Mouse (Mus musculus) E14TG2a.4 (cell line): ENCODE measurements around the gene Sgms1.
"Not testable (repeated sequence)": the region's sequence is repeated elsewhere in the genome, so short reads cannot be mapped to it uniquely, and the experiment has no call there.

Experiments
- H3K27me3 ChIP-seq: 2 replicates; pipeline ENCODE4 v1.6.1; 2014; ENCODE audit warnings: low read length, control low read depth; ENCODE audit not compliant: insufficient read depth
- H3K36me3 ChIP-seq: 2 replicates; pipeline ENCODE4 v1.6.1; 2014; ENCODE audit warnings: low read length, control low read depth; ENCODE audit not compliant: insufficient read depth
- H3K4me1 ChIP-seq: replicated peaks from 2 replicates; pipeline ENCODE4 v1.6.1; 2014; ENCODE audit warnings: low read depth, low read length, control low read depth
- H3K4me3 ChIP-seq: replicated peaks from 2 replicates; pipeline ENCODE4 v1.5.1; 2014; ENCODE audit warnings: mild to moderate bottlenecking, low read length
- H3K9me3 ChIP-seq: 2 replicates; pipeline ENCODE4 v1.6.1; 2014; ENCODE audit warnings: low read length, control low read depth
- CTCF ChIP-seq: conservative IDR thresholded peaks from 2 replicates; pipeline ENCODE4 v1.5.1; 2014; ENCODE audit warnings: low read length
- NANOG ChIP-seq: IDR thresholded peaks from 2 replicates; pipeline ENCODE4 v1.6.1; 2014; ENCODE audit warnings: borderline replicate concordance, low read length, mixed read lengths
- POU5F1 ChIP-seq: IDR thresholded peaks from 2 replicates; pipeline ENCODE4 v1.6.1; 2014; ENCODE audit warnings: low read length, borderline replicate concordance

The Sgms1 gene

GRCm38 (mm10) chr19:32090804-32091203 lies 298.7 kb downstream of the Sgms1 start:
- no peaks in the 10 kb centered on the region for H3K4me1 ChIP-seq
- no peaks in the 10 kb centered on the region for H3K9me3 ChIP-seq
- no peaks in the 10 kb centered on the region for H3K27me3 ChIP-seq
- H3K4me3 ChIP-seq, result no peak overlapping the region
- no peak for TF ChIP-seq POU5F1
- no peak for TF ChIP-seq CTCF
- TF ChIP-seq NANOG, result no peak
- no peaks in the 10 kb centered on the region for H3K36me3 ChIP-seq

GRCm38 (mm10) chr19:32088570-32088969 lies 300.9 kb downstream of the Sgms1 start:
- Histone ChIP-seq H3K4me1 (no peaks in the 10 kb centered on the region), H3K27me3 (no peaks in the 10 kb centered on the region), H3K4me3 (no peak overlapping the region), H3K36me3 (no peaks in the 10 kb centered on the region), H3K9me3 (no peaks in the 10 kb centered on the region)
- TF ChIP-seq CTCF, result no peak
- TF ChIP-seq POU5F1, result no peak
- no peak for TF ChIP-seq NANOG

- H3K4me3 ChIP-seq, result no peak overlapping the region
- TF ChIP-seq CTCF, result no peak
- H3K36me3 ChIP-seq, result no peaks in the 10 kb centered on the region
- no peaks in the 10 kb centered on the region for H3K9me3 ChIP-seq
- no peaks in the 10 kb centered on the region for H3K4me1 ChIP-seq
- no peaks in the 10 kb centered on the region for H3K27me3 ChIP-seq
Observed at GRCm38 (mm10) chr19:32087736-32088470, 301.6 kb downstream of the Sgms1 start.

GRCm38 (mm10) chr19:32084813-32085212 lies 304.7 kb downstream of the Sgms1 start:
- H3K27me3 ChIP-seq, H3K4me1 ChIP-seq, H3K36me3 ChIP-seq, H3K4me3 ChIP-seq, H3K9me3 ChIP-seq: not testable (repeated sequence)
